Mouse (Mus musculus) MEL (cell line): ENCODE data around the gene Ctsj.

ENCODE experiments used
- CHD1 ChIP-seq: IDR thresholded peaks from 2 replicates; pipeline ENCODE4 v1.6.1; 2012; ENCODE audit warnings: low read depth, mild to moderate bottlenecking, inconsistent platforms, low read length, improper control_type of control experiment
- CTCF ChIP-seq, 3 experiments: IDR thresholded peaks in 2 of 3; conservative IDR thresholded peaks in 1 of 3; 2 replicates each; pipeline ENCODE4 v1.5.1; 2011 to 2012; ENCODE audit warnings: low read length in 3 of 3, low read depth in 2 of 3, mild to moderate bottlenecking in 2 of 3, improper control_type of control experiment in 1 of 3, inconsistent platforms in 1 of 3, mixed read lengths in 1 of 3, moderate library complexity in 1 of 3; ENCODE audit not compliant: control insufficient read depth in 1 of 3, insufficient read depth in 1 of 3, poor library complexity in 1 of 3, severe bottlenecking in 1 of 3
- EP300 ChIP-seq, 2 experiments: IDR thresholded peaks; 2 replicates each; pipeline ENCODE4 v1.6.1; 2011; ENCODE audit warnings: improper control_type of control experiment in 2 of 2, low read length in 2 of 2, low read depth in 1 of 2, mild to moderate bottlenecking in 1 of 2
- ETS1 ChIP-seq: IDR thresholded peaks from 2 replicates; pipeline ENCODE4 v1.6.1; 2012; ENCODE audit warnings: low read depth, mild to moderate bottlenecking, inconsistent platforms, low read length, improper control_type of control experiment, moderate library complexity
- NRF1 ChIP-seq: IDR thresholded peaks from 2 replicates; pipeline ENCODE4 v1.6.1; 2014; ENCODE audit warnings: low read depth, mild to moderate bottlenecking, inconsistent platforms, low read length, improper control_type of control experiment, moderate library complexity; ENCODE audit not compliant: poor library complexity, insufficient read depth, severe bottlenecking
- POLR2A ChIP-seq, 2 experiments: IDR thresholded peaks; 2 replicates each; pipeline ENCODE4 v1.6.1; 2011 to 2012; ENCODE audit warnings: low read length in 2 of 2, mild to moderate bottlenecking in 2 of 2, control low read depth in 1 of 2, improper control_type of control experiment in 1 of 2, low read depth in 1 of 2, moderate library complexity in 1 of 2; ENCODE audit not compliant: control insufficient read depth in 1 of 2, insufficient read depth in 1 of 2, poor library complexity in 1 of 2
- POLR2AphosphoS2 ChIP-seq: IDR thresholded peaks from 2 replicates; pipeline ENCODE4 v1.6.1; 2011; ENCODE audit warnings: low read length, improper control_type of control experiment
- SIN3A ChIP-seq: IDR thresholded peaks from 2 replicates; pipeline ENCODE4 v1.6.1; 2012; ENCODE audit warnings: low read length, improper control_type of control experiment, inconsistent platforms
- TBP ChIP-seq: IDR thresholded peaks from 2 replicates; pipeline ENCODE4 v1.8.0; 2011; ENCODE audit warnings: low read depth, low read length, improper control_type of control experiment
- TCF12 ChIP-seq: IDR thresholded peaks from 2 replicates; pipeline ENCODE4 v1.6.1; 2014; ENCODE audit warnings: low read depth, mild to moderate bottlenecking, inconsistent platforms, low read length, improper control_type of control experiment, moderate library complexity
- ZMIZ1 ChIP-seq: IDR thresholded peaks from 2 replicates; pipeline ENCODE4 v1.6.1; 2012; ENCODE audit warnings: low read depth, mild to moderate bottlenecking, inconsistent platforms, low read length, improper control_type of control experiment, moderate library complexity

GRCm38 (mm10) chr13:60961706-60962105, 44.1 kb downstream of the Ctsj start:
- TF ChIP-seq POLR2A (IDR thresholded peaks at IDR 0.05; ENCODE audit: control insufficient read depth in 1 of 2, insufficient read depth in 1 of 2, low read depth in 1 of 2, low read length in 2 of 2, poor library complexity in 1 of 2) (no peak), CTCF (IDR thresholded peaks at IDR 0.05 in 2 of 3, conservative IDR thresholded peaks at IDR 0.05 in 1 of 3; ENCODE audit: control insufficient read depth in 1 of 3, insufficient read depth in 1 of 3, low read depth in 2 of 3, low read length in 3 of 3, poor library complexity in 1 of 3, severe bottlenecking in 1 of 3) (no peak), NRF1 (no peak), CHD1 (no peak), ZMIZ1 (no peak), TCF12 (no peak), TBP (no peak), SIN3A (no peak), ETS1 (no peak), EP300 (IDR thresholded peaks at IDR 0.05; ENCODE audit: low read depth in 1 of 2, low read length in 2 of 2) (no peak), POLR2AphosphoS2 (no peak)
